Mouse (Mus musculus): ENCODE measurements at regions not wholly inside any gene's neighbourhood (a gene's known extent, or its start where the extent isn't known, plus 50 kb on each side); places are given as distances from the start of the nearest gene placed in this dataset.

DNA sequence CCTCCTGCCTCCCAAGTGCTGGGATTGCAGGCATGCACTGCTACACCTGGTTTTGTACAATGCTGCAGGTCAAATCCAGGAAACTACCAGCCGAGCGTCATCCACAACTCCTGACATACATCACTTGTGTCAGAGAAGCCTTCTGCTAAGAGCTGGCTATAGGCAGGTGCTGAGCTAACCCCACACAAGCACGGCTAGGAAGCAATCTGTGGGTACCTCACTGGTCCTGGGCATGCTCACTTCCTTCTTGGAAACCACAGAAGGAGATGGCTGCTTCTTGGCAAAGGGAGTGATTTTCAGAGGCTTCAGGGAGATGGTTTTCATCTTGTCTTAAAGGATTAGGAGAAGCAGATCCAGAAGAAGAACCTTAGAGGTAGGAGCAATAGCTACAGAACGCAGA lies 111.3 kb downstream of the Zfp706 start:
- TF ChIP-seq GATA1 (IDR thresholded peaks at IDR 0.05; ENCODE audit: low read length) (no peak), TAL1 (IDR thresholded peaks at IDR 0.05; ENCODE audit: low read length) (no peak)

Data from erythroblast, embryonic 14.5 days (primary cell).